Mouse (Mus musculus) heart, postnatal 25 days (tissue): ENCODE results near the gene Fhl5. TPM values are rescaled to one million over a fixed set of nuclear protein-coding genes. Genes with fewer than 3 reads are reported as not detected.

Experiments used
- total RNA-seq, 2 experiments: library from RNA; stranded (reverse); gene quantifications; 2 replicates each; pipeline ENCODE4 v1.2.3; 2021

The Fhl5 gene
- total RNA-seq, 2 experiments from 2014 or later, result 0.21 to 0.22 TPM

Other genes with a start within 250 kb of the Fhl5 start
- 10 to 100 TPM; 25.1 to 29.1 TPM for gene Ufl1, start 38.9 kb upstream of the Fhl5 start, total RNA-seq